Mouse (Mus musculus) spleen, adult 2 months (tissue): Measurements from ENCODE around the gene Myo1d.

Experiments
- CTCF ChIP-seq: fragments of 200-500 bp; IDR thresholded peaks from 2 replicates; pipeline ENCODE4 v1.5.1; 2011; ENCODE audit warnings: mild to moderate bottlenecking, inconsistent platforms; ENCODE audit not compliant: insufficient read depth, insufficient read length, insufficient replicate concordance; ENCODE audit errors: extremely low read depth
- POLR2A ChIP-seq: fragments of 200-500 bp; IDR thresholded peaks from 2 replicates; pipeline ENCODE4 v1.6.1; 2011; ENCODE audit warnings: low read depth, low read length, inconsistent platforms

GRCm38 (mm10) chr11:80795431-80795830 is 15.6 kb upstream of the Myo1d start:
- TF ChIP-seq CTCF = no peak
- TF ChIP-seq POLR2A = no peak
